In the genomic region with DNA sequence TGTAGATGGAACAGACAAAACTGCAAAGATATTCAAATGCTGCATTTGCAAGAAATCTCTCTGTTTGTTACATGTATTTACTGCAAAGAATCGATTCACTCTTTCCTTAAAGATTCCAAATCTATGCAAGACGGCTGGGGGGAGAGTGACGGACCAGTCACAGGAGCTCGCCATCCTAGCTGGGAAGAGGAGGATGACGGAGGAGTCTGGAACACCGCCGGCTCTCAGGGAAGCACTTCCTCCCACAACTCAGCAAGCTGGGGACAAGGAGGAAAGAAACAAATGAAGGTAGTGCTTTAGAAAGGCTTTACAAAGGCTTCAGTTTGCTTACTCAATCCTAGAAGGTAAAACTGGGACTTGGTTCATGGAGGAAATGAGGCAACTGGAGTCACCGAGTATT, we compare ENCODE assay signal across 26 mouse cellular contexts.
DNase-seq lines count a peak whose midpoint lies in the region; ATAC-seq lines count a peak whose summit lies in the region.
"Had no signal": no experiment of that assay in that cellular context is flagged by ENCODE, and none has a peak within 500 bp of the region (broad histone marks: within the 10 kb centered on the region; RNA-seq: fewer than 3 reads in every experiment).

No protein-coding gene starts in this region.

- no peak for DNase-seq in frontal cortex, postnatal 10 days (ENCODE audit: low spot score in 2 of 2)
- DNase-seq in right cerebral cortex, adult 18-20 months = peak; percentile 50
- no peak for DNase-seq in right cerebral cortex, postnatal 4 days
- DNase-seq in brain, adult 2 months (ENCODE audit: low read depth, low spot score) = peak; percentile 52
- no peak for DNase-seq in embryo, embryonic 9.5 days (ENCODE audit: extremely low spot score)
- DNase-seq: adrenal gland, adult 8-10 months; adrenal gland, postnatal 25 days; cerebellum, adult 18-20 months; cerebellum, adult 9-10 months; gastrocnemius, postnatal 10 days; gastrocnemius, postnatal 36 days; heart, postnatal 10 days; heart, postnatal 36 days had no signal

- H3K27ac ChIP-seq in hindbrain, embryonic 15.5 days (replicated peaks) = no peak overlapping the region
- H3K27ac ChIP-seq in hindbrain, embryonic 12.5 days = no peak overlapping the region
- H3K27ac ChIP-seq: embryonic facial prominence, embryonic 12.5 days; embryonic facial prominence, embryonic 15.5 days; forebrain, embryonic 12.5 days; forebrain, embryonic 15.5 days; heart, embryonic 15.5 days; hindbrain, embryonic 10.5 days; hindbrain, embryonic 14.5 days had no signal

- WGBS in hindbrain, embryonic 15.5 days = 91% methylated on average over 8 of the region's 8 CpGs
- 91% methylated on average over 8 of the region's 8 CpGs for whole genome bisulfite sequencing in hindbrain, embryonic 12.5 days

- peak; percentile 87; the same call in 1 of the 2 replicates for ATAC-seq in frontal cortex, adult (ENCODE audit: low TSS enrichment)
- no peak for ATAC-seq in hindbrain, embryonic 15.5 days (ENCODE audit: low FRiP score, low read depth)
- no peak for ATAC-seq in hindbrain, embryonic 12.5 days (ENCODE audit: low FRiP score)
- ATAC-seq: activated CD4-positive, CD25-positive, alpha-beta regulatory T cell, adult 4 months; forebrain, embryonic 15.5 days had no signal

- no peak overlapping the region for H3K4me2 ChIP-seq in hindbrain, embryonic 15.5 days
- no peak overlapping the region for H3K4me2 ChIP-seq in hindbrain, embryonic 12.5 days (replicated peaks)
- H3K4me2 ChIP-seq: embryonic facial prominence, embryonic 12.5 days; embryonic facial prominence, embryonic 15.5 days; forebrain, embryonic 12.5 days; forebrain, embryonic 15.5 days; heart, embryonic 12.5 days; heart, embryonic 15.5 days; hindbrain, embryonic 14.5 days had no signal

- peaks cover 70% of the 10 kb centered on the region for H3K36me3 ChIP-seq in hindbrain, embryonic 15.5 days
- H3K36me3 ChIP-seq in hindbrain, embryonic 12.5 days = peaks cover 78% of the 10 kb centered on the region

- H3K4me3 ChIP-seq in hindbrain, embryonic 15.5 days = no peak overlapping the region
- no peak overlapping the region for H3K4me3 ChIP-seq in hindbrain, embryonic 12.5 days
- H3K4me3 ChIP-seq: embryonic facial prominence, embryonic 12.5 days; embryonic facial prominence, embryonic 15.5 days; erythroblast, embryonic 14.5 days; forebrain, embryonic 12.5 days; forebrain, embryonic 15.5 days; heart, embryonic 12.5 days; heart, embryonic 15.5 days; hindbrain, embryonic 10.5 days had no signal

- H3K4me1 ChIP-seq in hindbrain, embryonic 15.5 days (replicated peaks) = no peaks in the 10 kb centered on the region
- H3K4me1 ChIP-seq in hindbrain, embryonic 12.5 days = no peaks in the 10 kb centered on the region
- H3K4me1 ChIP-seq: embryonic facial prominence, embryonic 12.5 days; embryonic facial prominence, embryonic 15.5 days; forebrain, embryonic 12.5 days; forebrain, embryonic 15.5 days; heart, embryonic 12.5 days; heart, embryonic 15.5 days; hindbrain, embryonic 10.5 days had no signal

- no peaks in the 10 kb centered on the region for H3K27me3 ChIP-seq in hindbrain, embryonic 15.5 days
- H3K27me3 ChIP-seq in hindbrain, embryonic 12.5 days = no peaks in the 10 kb centered on the region
- H3K27me3 ChIP-seq: embryonic facial prominence, embryonic 12.5 days; embryonic facial prominence, embryonic 15.5 days; forebrain, embryonic 12.5 days; forebrain, embryonic 15.5 days; heart, embryonic 12.5 days; heart, embryonic 15.5 days had no signal

- 0 out of 2 replicates have a peak overlapping the region, but pooled peaks have one; percentile 7 for H3K9ac ChIP-seq in hindbrain, embryonic 15.5 days
- H3K9ac ChIP-seq in hindbrain, embryonic 12.5 days = no peak overlapping the region
- H3K9ac ChIP-seq: embryonic facial prominence, embryonic 12.5 days; embryonic facial prominence, embryonic 15.5 days; forebrain, embryonic 12.5 days; forebrain, embryonic 15.5 days; heart, embryonic 12.5 days; heart, embryonic 15.5 days; hindbrain, embryonic 14.5 days had no signal

- H3K9me3 ChIP-seq in hindbrain, embryonic 15.5 days = no peaks in the 10 kb centered on the region
- no peaks in the 10 kb centered on the region for H3K9me3 ChIP-seq in hindbrain, embryonic 12.5 days (replicated peaks)
- H3K9me3 ChIP-seq: embryonic facial prominence, embryonic 12.5 days; embryonic facial prominence, embryonic 15.5 days; forebrain, embryonic 12.5 days; forebrain, embryonic 15.5 days; heart, embryonic 12.5 days; heart, embryonic 15.5 days; hindbrain, embryonic 10.5 days had no signal

Comparison
In these comparisons a context has a peak if more than half of its experiments do, and no peak if none do; other contexts are left out.
1. DNase-seq: peak in right cerebral cortex, adult 18-20 months (single experiment) and brain, adult 2 months (single experiment); none in frontal cortex, postnatal 10 days (0 of 2), right cerebral cortex, postnatal 4 days (single experiment) and embryo, embryonic 9.5 days (single experiment).